Mouse (Mus musculus): ENCODE data around the gene Wdr95.
A peak's percentile ranks its signal among the peaks of the same experiment; 100 is the strongest.

Gene Wdr95

DNA sequence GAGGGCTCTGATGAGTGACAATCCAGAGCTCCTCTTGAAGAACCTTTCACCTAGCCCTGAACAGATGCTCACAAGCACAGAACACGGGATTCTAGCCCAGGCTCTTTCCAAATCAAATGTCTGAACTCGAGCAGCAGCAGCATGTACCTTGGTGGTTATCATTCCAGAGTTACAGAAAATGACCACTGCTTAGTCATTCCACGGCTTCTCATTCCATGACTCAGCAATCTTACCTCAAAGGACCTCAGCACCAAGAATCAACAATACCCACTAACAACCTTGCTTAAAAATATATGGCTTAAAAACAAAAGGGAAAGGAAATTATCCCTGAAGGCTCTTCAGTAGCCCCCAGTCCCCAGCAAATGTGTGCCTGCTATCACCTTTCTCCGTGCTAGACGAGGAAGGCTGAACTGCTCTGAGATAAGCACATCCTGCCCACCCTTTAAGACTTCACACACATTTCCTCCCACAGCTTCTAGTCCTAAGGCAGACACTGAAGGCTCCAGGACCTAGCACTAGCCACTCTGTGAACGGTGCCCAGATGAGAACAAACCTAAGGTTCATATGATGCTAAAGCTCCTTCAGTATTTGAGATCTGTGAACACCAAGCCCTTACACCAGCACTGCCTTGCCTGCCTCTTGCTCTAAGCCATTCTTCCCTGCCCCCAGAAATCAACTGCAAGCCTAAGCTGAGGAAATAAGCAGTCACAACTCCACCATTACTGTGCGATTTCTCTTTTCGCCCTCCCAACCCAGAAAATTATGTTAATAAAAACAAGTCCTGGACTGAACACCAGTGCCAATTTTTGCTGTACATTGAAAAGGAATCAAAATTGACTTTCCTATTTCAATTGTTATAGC lies 95.6 kb downstream of the Wdr95 start:
- no peak for DNase-seq (ENCODE audit: low spot score in 2 of 2)

DNA sequence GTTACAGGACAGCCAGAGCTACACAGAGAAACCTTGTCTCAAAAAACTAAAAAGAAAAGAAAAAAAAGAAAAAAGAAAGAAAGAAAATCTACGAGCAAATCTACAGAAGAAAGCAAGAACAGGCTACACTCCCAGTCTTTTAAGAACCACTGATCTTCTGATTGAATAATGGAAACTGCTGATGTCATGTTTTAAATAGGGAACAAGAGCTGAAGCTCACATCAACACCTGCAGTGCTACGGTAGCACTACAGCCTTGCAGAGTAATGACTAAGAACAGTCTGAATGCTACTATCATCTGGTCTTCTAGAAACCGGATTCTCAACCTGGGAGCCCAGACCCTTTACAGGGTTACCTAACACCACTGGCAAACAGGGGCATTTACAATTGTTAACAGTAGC lies 97.1 kb downstream of the Wdr95 start:
- DNase-seq (ENCODE audit: low spot score in 2 of 2) = no peak

GRCm38 (mm10) chr5:149634409-149635035 lies 106.0 kb downstream of the Wdr95 start:
- no peak for DNase-seq (ENCODE audit: low spot score in 2 of 2)

DNA sequence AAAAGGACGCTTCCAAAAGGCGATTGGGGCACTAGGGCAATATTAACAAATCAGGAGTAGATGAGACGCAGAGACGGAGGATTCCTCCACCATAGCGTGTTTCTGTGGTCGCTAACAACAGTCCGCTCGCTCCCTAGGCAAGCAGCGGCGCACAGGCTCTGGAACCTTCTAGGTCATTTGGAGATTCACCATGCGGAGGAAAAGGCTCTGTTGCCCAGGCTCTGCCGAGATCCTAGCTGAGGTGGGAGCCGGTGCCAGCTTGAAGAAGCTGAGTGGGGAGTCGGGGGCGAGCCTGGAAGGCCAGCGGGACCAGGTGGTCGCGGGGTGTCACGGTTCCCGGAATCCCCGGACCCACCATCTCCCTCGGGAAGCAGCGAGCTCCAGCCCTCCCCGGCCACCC lies 107.1 kb downstream of the Wdr95 start:
- no peak for DNase-seq (ENCODE audit: low spot score in 2 of 2)

GRCm38 (mm10) chr5:149636075-149636920 lies 107.8 kb downstream of the Wdr95 start, which contains the start of gene Hsph1:
Gene Hsph1 (minus strand): TSS chr5:149636376.
- DNase-seq (ENCODE audit: low spot score in 2 of 2) = peak; percentile 98 to 99

- no peak for DNase-seq (ENCODE audit: low spot score in 2 of 2)
Measured at GRCm38 (mm10) chr5:149637306-149637705, 108.8 kb downstream of the Wdr95 start.

DNA sequence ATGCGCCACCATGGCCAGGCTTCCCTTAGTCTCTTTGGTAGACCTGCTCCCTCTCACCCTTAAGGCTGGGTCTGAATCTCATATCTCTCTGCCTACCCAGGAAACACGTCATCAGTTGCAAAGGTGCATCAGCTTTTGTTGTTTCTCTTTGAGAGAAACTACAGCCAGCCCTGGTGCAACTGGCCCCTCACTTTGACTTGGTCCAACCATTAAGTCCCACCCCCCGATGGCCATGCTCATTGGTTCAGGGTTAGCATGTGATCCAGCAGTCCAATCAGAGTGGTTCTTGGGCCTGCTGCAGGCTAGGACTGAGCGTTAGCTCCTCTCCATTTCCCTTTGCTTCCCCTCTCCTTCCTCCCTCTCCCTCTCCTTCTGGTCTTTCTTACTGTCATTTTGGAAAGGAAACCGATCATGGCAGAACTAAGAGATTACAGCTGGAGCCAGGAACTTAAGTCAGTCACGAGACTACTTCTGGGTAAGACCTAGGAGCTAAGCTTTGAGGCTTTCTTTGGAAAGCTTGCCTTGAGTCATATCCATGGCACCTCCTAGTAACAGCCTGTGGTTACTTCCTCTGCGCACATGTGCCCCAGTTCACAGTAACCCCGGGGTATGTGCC lies 112.9 kb downstream of the Wdr95 start:
- no peak for DNase-seq (ENCODE audit: low spot score in 2 of 2)

- no peak for DNase-seq (ENCODE audit: low spot score in 2 of 2)
Measured at GRCm38 (mm10) chr5:149642366-149642765, 113.9 kb downstream of the Wdr95 start.

GRCm38 (mm10) chr5:149642783-149643509 lies 114.5 kb downstream of the Wdr95 start:
- DNase-seq (ENCODE audit: low spot score in 2 of 2) = no peak

- no peak for DNase-seq (ENCODE audit: low spot score in 2 of 2)
Measured at GRCm38 (mm10) chr5:149647367-149648115, 119.1 kb downstream of the Wdr95 start.

DNA sequence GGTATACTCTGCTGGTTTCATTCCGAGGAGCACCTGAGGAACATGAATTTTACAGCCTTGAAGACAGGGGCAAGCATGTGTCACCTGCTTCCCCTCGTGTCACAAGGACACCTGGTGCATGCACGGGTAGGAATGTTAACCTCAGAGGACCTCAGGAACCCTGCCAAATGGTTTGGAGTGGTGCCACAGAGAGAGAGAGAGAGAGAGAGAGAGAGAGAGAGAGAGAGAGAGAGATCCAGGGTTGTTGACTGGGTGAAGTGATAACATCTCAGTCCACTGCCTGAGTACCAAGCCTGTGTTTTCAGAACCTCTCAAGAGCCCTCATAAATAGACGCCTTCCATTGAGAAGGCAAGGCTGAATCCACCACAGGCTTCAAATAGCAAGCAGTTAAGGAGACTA lies 119.7 kb downstream of the Wdr95 start:
- no peak for DNase-seq (ENCODE audit: low spot score in 2 of 2)

DNA sequence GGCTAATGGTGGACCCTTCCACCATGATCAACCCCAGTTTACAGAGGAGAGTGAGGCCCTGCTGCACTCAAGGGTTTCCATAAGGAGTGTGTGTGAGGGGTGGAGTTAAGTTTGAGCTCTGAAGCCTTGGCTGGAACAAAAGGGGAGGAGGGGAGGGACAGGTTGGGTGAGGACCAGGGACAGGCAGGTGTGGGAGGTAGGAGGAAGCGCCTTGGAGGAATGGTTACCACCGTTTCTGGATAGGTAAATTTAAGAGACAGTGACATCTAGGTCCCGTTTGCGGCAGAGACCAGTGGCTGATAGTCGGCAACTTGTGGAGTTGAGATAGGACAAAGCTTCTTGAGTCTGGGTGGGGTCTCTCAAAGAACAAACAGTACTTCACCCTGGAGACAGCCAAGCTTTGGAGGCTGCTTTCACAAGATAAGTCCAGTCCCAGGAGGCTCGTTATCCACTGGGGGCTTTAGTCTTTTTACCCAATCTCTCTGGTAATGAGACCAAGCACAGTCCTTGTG lies 120.5 kb downstream of the Wdr95 start:
- no peak for DNase-seq (ENCODE audit: low spot score in 2 of 2)

GRCm38 (mm10) chr5:149649499-149650178 lies 121.2 kb downstream of the Wdr95 start:
- DNase-seq (ENCODE audit: low spot score in 2 of 2) = no peak

DNA sequence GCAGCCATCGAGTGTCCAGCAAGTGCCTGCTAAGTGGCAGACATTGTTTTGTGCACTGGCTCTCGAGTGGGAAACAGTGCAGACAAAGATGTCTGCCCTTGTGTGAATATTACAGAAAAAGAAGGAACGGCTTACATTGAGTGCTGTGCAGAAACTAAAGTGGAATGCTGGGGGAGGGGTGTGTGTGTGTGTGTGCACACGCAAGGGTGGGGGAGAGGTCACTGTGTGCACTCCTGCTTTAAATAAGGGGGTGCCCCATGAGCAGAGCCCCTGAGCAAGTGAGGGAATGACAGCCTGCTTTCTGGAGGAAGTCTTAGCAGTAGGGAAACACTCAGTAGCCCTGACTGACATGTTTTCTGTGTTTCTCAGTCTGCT lies 121.7 kb downstream of the Wdr95 start:
- DNase-seq (ENCODE audit: low spot score in 2 of 2) = no peak

GRCm38 (mm10) chr5:149655636-149656035 lies 127.2 kb downstream of the Wdr95 start:
- no peak for DNase-seq (ENCODE audit: low spot score in 2 of 2)

- DNase-seq (ENCODE audit: low spot score in 2 of 2) = no peak
Measured at GRCm38 (mm10) chr5:149658022-149658421, 129.5 kb downstream of the Wdr95 start.

DNA sequence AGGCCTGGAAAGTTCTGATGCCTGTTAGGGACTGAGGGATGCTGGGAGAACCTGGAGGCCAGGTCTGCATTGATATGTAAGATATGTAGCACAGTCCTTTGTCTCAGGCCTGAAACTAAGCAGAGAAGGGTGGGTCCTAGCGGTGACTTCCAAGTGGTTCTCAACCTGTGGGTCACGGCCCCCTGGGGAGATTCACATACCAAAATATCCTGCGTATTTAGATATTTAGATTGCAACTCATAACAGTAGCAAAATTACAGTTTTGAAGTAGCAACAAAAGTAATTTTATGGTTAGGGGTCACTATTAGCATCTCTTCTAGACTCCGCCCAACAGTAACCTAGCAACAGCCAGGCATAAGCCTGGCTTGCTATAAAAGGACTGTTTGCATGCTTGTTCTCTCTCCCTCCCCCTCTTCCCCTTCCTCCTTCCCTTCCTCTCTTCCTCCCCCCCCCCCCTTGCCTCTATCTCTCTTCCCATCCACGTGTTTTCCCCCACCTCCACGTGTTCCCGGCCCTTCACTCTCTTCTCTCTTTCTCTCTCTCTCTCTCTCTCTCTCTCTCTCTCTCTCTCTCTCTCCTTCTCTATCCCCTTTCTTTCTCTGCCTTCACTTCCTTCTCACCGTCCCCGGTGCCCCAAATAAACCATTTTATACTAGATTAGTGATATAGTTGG lies 130.4 kb downstream of the Wdr95 start:
- DNase-seq (ENCODE audit: low spot score in 2 of 2) = no peak

GRCm38 (mm10) chr5:149659414-149659780 lies 130.9 kb downstream of the Wdr95 start:
- no peak for DNase-seq (ENCODE audit: low spot score in 2 of 2)

DNA sequence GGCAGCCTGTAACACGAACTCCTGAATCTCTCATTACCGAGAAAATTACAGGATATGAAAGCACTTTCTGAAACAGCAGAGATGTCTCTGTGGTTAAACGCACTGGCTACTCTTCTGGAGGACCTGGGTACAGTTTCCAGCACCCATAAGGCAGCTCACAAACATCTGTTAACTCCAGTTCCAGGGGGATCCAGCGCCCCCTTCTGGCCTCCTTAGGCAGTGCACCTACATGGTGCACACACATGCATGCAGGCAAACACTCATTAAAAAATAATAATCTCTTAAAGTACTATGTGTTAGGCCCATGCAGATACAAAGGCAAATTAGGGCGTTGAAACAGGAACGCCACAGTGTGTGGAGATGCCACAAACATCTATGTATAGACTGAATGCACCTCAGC lies 132.9 kb downstream of the Wdr95 start:
- no peak for DNase-seq (ENCODE audit: low spot score in 2 of 2)
